ENCODE assay signal across 9 mouse cellular contexts in the genomic region with DNA sequence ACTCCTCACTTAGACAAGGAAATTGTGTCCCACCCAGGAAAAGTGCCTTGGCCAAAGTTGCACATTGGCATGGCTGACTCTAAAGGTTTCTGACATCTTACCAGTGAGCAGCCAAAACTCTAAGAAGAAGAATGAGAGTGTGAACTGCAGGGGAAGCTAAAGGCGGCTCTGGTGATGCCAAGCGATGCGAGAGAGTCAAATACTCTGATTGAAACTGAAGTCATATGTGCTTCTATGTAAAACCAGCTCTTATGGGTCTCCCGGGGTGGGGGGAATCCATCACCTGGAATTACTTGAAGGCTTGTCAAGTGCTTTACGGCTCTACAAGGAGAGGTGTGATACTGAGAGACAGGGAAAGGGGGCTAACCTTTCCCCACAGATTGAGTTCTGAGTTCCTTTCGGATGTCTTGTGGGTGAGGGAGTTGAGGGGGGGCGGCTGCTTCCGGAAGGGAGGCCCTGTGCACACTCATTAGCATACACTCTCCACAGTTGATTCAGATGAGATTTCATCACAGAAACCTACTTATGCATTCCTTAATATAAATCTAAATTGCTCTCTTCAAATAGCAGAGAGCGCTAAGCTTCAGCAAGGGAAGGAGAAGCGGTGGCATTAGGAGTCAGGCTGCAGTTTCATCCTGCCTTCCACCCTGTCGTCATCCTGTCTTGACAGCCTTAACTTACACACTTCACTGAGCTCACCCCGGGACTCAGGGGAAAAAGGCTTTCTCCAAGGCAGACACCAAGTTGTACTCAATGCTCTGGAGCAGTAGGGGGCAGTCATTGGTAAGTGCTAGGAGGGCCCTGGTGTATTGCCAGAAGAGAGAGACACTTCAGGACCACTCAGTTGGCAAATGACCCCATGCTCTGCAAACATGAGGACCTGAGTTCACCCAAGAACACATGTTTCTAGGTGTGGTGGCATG.
A peak's percentile ranks its signal among the peaks of the same experiment; 100 is the strongest.
DNase-seq lines count a peak whose midpoint lies in the region; ATAC-seq and TF ChIP-seq lines count a peak whose summit lies in the region.
"Had no signal": no experiment of that assay in that cellular context is flagged by ENCODE, and none has a peak within 500 bp of the region (broad histone marks: within the 10 kb centered on the region; RNA-seq: fewer than 3 reads in every experiment).

No protein-coding gene starts in this region.

- no peak for DNase-seq in forebrain, embryonic 11.5 days (ENCODE audit: low spot score)
- no peak for DNase-seq in limb, embryonic 10.5 days (ENCODE audit: low spot score)
- peak; percentile 40 for DNase-seq in NIH3T3 (ENCODE audit: low read depth)
- DNase-seq in lung, postnatal 0 days (ENCODE audit: low spot score), result peak; percentile 32
- no peak for DNase-seq in thymus, adult 2 months

- H3K9ac ChIP-seq in forebrain, embryonic 13.5 days, result no peak overlapping the region
- no peak overlapping the region for H3K9ac ChIP-seq in forebrain, embryonic 11.5 days (ENCODE audit: low read length)
- no peak overlapping the region for H3K9ac ChIP-seq in limb, embryonic 13.5 days
- H3K9ac ChIP-seq in lung, postnatal 0 days (replicated peaks; ENCODE audit: low read depth), result no peak overlapping the region
- H3K9ac ChIP-seq: stomach, embryonic 15.5 days had no signal

- TF ChIP-seq POLR2A in thymus, adult 2 months (IDR thresholded peaks at IDR 0.05; ENCODE audit: control insufficient read depth, extremely low read depth, insufficient read depth, low read length, poor library complexity), result no peak

- no peak overlapping the region for H3K4me3 ChIP-seq in forebrain, embryonic 13.5 days
- no peak overlapping the region for H3K4me3 ChIP-seq in forebrain, embryonic 11.5 days (ENCODE audit: low read depth, low read length)
- H3K4me3 ChIP-seq in limb, embryonic 13.5 days, result no peak overlapping the region
- H3K4me3 ChIP-seq in limb, embryonic 10.5 days, result no peak overlapping the region
- no peak overlapping the region for H3K4me3 ChIP-seq in lung, postnatal 0 days (ENCODE audit: low read depth, low read length)
- H3K4me3 ChIP-seq in thymus, adult 2 months (ENCODE audit: control insufficient read depth, insufficient read depth, low read length), result no peak overlapping the region
- H3K4me3 ChIP-seq: stomach, embryonic 15.5 days had no signal

- TF ChIP-seq EP300 in lung, postnatal 0 days (IDR thresholded peaks at IDR 0.05), result no peak

- no peaks in the 10 kb centered on the region for H3K36me3 ChIP-seq in forebrain, embryonic 13.5 days (ENCODE audit: poor library complexity, severe bottlenecking)
- H3K36me3 ChIP-seq in forebrain, embryonic 11.5 days (ENCODE audit: control insufficient read depth, insufficient read depth, low read length), result no peaks in the 10 kb centered on the region
- H3K36me3 ChIP-seq in limb, embryonic 13.5 days, result no peaks in the 10 kb centered on the region
- no peaks in the 10 kb centered on the region for H3K36me3 ChIP-seq in limb, embryonic 10.5 days
- no peaks in the 10 kb centered on the region for H3K36me3 ChIP-seq in lung, postnatal 0 days (ENCODE audit: insufficient read depth, low read length)
- no peaks in the 10 kb centered on the region for H3K36me3 ChIP-seq in thymus, adult 2 months (ENCODE audit: control insufficient read depth, insufficient read depth, low read length)
- H3K36me3 ChIP-seq: stomach, embryonic 15.5 days had no signal

- peak; percentile 64 for TF ChIP-seq CTCF in lung, postnatal 0 days (IDR thresholded peaks at IDR 0.05)
- TF ChIP-seq CTCF in thymus, adult 2 months (IDR thresholded peaks at IDR 0.05; ENCODE audit: borderline replicate concordance, control insufficient read depth, extremely low read depth, insufficient read depth, low read length, poor library complexity), result no peak

- peak overlapping the region; percentile 33 for H3K27ac ChIP-seq in forebrain, embryonic 13.5 days
- H3K27ac ChIP-seq in forebrain, embryonic 11.5 days (ENCODE audit: low read depth, low read length), result no peak overlapping the region
- no peak overlapping the region for H3K27ac ChIP-seq in limb, embryonic 13.5 days
- no peak overlapping the region for H3K27ac ChIP-seq in limb, embryonic 10.5 days
- H3K27ac ChIP-seq in lung, postnatal 0 days (ENCODE audit: low read length), result no peak overlapping the region
- H3K27ac ChIP-seq in thymus, adult 2 months (ENCODE audit: control insufficient read depth, insufficient read depth, low read length), result no peak overlapping the region
- H3K27ac ChIP-seq: stomach, embryonic 15.5 days had no signal

- no peaks in the 10 kb centered on the region for H3K9me3 ChIP-seq in forebrain, embryonic 13.5 days (replicated peaks)
- no peaks in the 10 kb centered on the region for H3K9me3 ChIP-seq in forebrain, embryonic 11.5 days (ENCODE audit: control insufficient read depth, low read length)
- no peaks in the 10 kb centered on the region for H3K9me3 ChIP-seq in limb, embryonic 13.5 days
- H3K9me3 ChIP-seq in limb, embryonic 10.5 days (replicated peaks), result no peaks in the 10 kb centered on the region
- H3K9me3 ChIP-seq in lung, postnatal 0 days (ENCODE audit: low read length), result no peaks in the 10 kb centered on the region
- H3K9me3 ChIP-seq: stomach, embryonic 15.5 days had no signal

- no peaks in the 10 kb centered on the region for H3K27me3 ChIP-seq in forebrain, embryonic 13.5 days
- H3K27me3 ChIP-seq in forebrain, embryonic 11.5 days (ENCODE audit: control insufficient read depth, insufficient read depth, low read length), result no peaks in the 10 kb centered on the region
- H3K27me3 ChIP-seq in limb, embryonic 13.5 days, result peaks cover 3% of the 10 kb centered on the region; the same call in 1 of the 2 replicates
- no peaks in the 10 kb centered on the region for H3K27me3 ChIP-seq in limb, embryonic 10.5 days (ENCODE audit: low read depth, poor library complexity, severe bottlenecking)
- no peaks in the 10 kb centered on the region for H3K27me3 ChIP-seq in lung, postnatal 0 days (replicated peaks; ENCODE audit: insufficient read depth, low read length)
- no peaks in the 10 kb centered on the region for H3K27me3 ChIP-seq in thymus, adult 2 months (ENCODE audit: control insufficient read depth, insufficient read depth, low read length)
- H3K27me3 ChIP-seq: stomach, embryonic 15.5 days had no signal

- peaks cover 29% of the 10 kb centered on the region for H3K4me1 ChIP-seq in forebrain, embryonic 13.5 days
- H3K4me1 ChIP-seq in forebrain, embryonic 11.5 days (replicated peaks; ENCODE audit: control insufficient read depth, insufficient read depth, low read length), result no peaks in the 10 kb centered on the region
- peaks cover 18% of the 10 kb centered on the region for H3K4me1 ChIP-seq in limb, embryonic 13.5 days
- H3K4me1 ChIP-seq in limb, embryonic 10.5 days, result peaks cover 25% of the 10 kb centered on the region
- peaks cover 15% of the 10 kb centered on the region for H3K4me1 ChIP-seq in lung, postnatal 0 days (ENCODE audit: insufficient read depth, low read depth, low read length)
- no peaks in the 10 kb centered on the region for H3K4me1 ChIP-seq in thymus, adult 2 months (replicated peaks; ENCODE audit: control insufficient read depth, insufficient read depth, low read length)

- 62% methylated on average over 12 of the region's 12 CpGs for WGBS in forebrain, embryonic 13.5 days
- 72% methylated on average over 12 of the region's 12 CpGs for WGBS in forebrain, embryonic 11.5 days
- WGBS in limb, embryonic 13.5 days, result 54% methylated on average over 12 of the region's 12 CpGs
- 72% methylated on average over 12 of the region's 12 CpGs for WGBS in limb, embryonic 10.5 days
- 57% methylated on average over 12 of the region's 12 CpGs for whole genome bisulfite sequencing in lung, postnatal 0 days
- WGBS in thymus, adult 2 months, result 85% methylated on average over 12 of the region's 12 CpGs

- H3K4me2 ChIP-seq in forebrain, embryonic 13.5 days, result no peak overlapping the region
- H3K4me2 ChIP-seq in forebrain, embryonic 11.5 days (ENCODE audit: low read depth, low read length, severe bottlenecking), result no peak overlapping the region
- H3K4me2 ChIP-seq in limb, embryonic 13.5 days (replicated peaks), result no peak overlapping the region
- no peak overlapping the region for H3K4me2 ChIP-seq in lung, postnatal 0 days (replicated peaks; ENCODE audit: low read depth, low read length)
- H3K4me2 ChIP-seq: stomach, embryonic 15.5 days had no signal

- ATAC-seq in forebrain, embryonic 13.5 days, result peak; percentile 60
- no peak for ATAC-seq in forebrain, embryonic 11.5 days (replicated peaks; ENCODE audit: low FRiP score)
- ATAC-seq in limb, embryonic 13.5 days (ENCODE audit: low FRiP score, low read depth), result 0 out of 2 replicates have a peak, but pooled peaks have one; percentile 19
- peak; percentile 40 for ATAC-seq in lung, postnatal 0 days
- ATAC-seq in monocyte, adult 5-6 weeks (replicated peaks; ENCODE audit: insufficient number of reproducible peaks, low FRiP score, low TSS enrichment, poor library complexity, severe bottlenecking), result no peak

Comparison
In these comparisons a context has a peak if more than half of its experiments do, and no peak if none do; other contexts are left out.
1. ATAC-seq: peak in forebrain, embryonic 13.5 days (single experiment), limb, embryonic 13.5 days (single experiment) and lung, postnatal 0 days (single experiment); none in forebrain, embryonic 11.5 days (single experiment) and monocyte, adult 5-6 weeks (single experiment).
2. DNase-seq: peak in NIH3T3 (single experiment) and lung, postnatal 0 days (single experiment); none in forebrain, embryonic 11.5 days (single experiment), limb, embryonic 10.5 days (single experiment) and thymus, adult 2 months (single experiment).